Mouse (Mus musculus) left cerebral cortex, postnatal 4 days (tissue): Measurements from ENCODE around the gene Prickle3. TPM values are rescaled to one million over a fixed set of nuclear protein-coding genes. Genes with fewer than 3 reads are reported as not detected.

ENCODE experiments used
- DNase-seq: peaks from one replicate; pipeline ENCODE4 v3.0.0-alpha.2; 2022
- intact Hi-C: fragments of 180-260 bp; cut with DNase I; formaldehyde crosslinking; loops from one replicate; pipeline ENCODE4 v1.15.1; 2025
- total RNA-seq, 2 experiments: library from RNA; stranded (reverse); gene quantifications; 2 replicates each; pipeline ENCODE4 v1.2.3; 2021

Gene Prickle3
- total RNA-seq, result 1 to 10 TPM; 1.4 to 1.9 TPM

- intact Hi-C loops, result no loop called here
- peak; percentile 43 for DNase-seq
Observed at GRCm38 (mm10) chrX:7657221-7657639, at the start of gene Prickle3. Prickle3 (plus strand) TSS chrX:7657260.

- DNase-seq, result no peak
- intact Hi-C loops, result no loop called here
Observed at GRCm38 (mm10) chrX:7610035-7610434, 47.0 kb upstream of the Prickle3 start.

GRCm38 (mm10) chrX:7610536-7611258 lies 46.4 kb upstream of the Prickle3 start:
- intact Hi-C loops, result no loop called here
- DNase-seq, result no peak

- intact Hi-C loops, result no loop called here
- DNase-seq, result no peak
Observed at GRCm38 (mm10) chrX:7617889-7618551, 39.0 kb upstream of the Prickle3 start.

- no peak for DNase-seq
- intact Hi-C loops, result no loop called here
Observed at GRCm38 (mm10) chrX:7632560-7632959, 24.5 kb upstream of the Prickle3 start.

GRCm38 (mm10) chrX:7635101-7635500 lies 22.0 kb upstream of the Prickle3 start:
- no peak for DNase-seq
- intact Hi-C loops, result no loop called here

- intact Hi-C loops, result no loop called here
- peak; percentile 90 for DNase-seq
Observed at GRCm38 (mm10) chrX:7638401-7639091, 18.5 kb upstream of the Prickle3 start, which contains the start of gene Syp. Syp (plus strand) TSS chrX:7638471.

- DNase-seq, result peak; percentile 47
- intact Hi-C loops, result loop anchor here (10.0 kb wide), 2 partner anchors 165 to 215 kb away; no protein-coding TSS in a partner anchor
Observed at GRCm38 (mm10) chrX:7639536-7640325, 17.3 kb upstream of the Prickle3 start.

GRCm38 (mm10) chrX:7640785-7641184 lies 16.3 kb upstream of the Prickle3 start:
- intact Hi-C loops, result loop anchor here (10.0 kb wide), 2 partner anchors 166 to 216 kb away; no protein-coding TSS in a partner anchor
- peak; percentile 33 for DNase-seq

- intact Hi-C loops, result loop anchor here (10.0 kb wide), 2 partner anchors 171 to 221 kb away; no protein-coding TSS in a partner anchor
- DNase-seq, result peak; percentile 82
Observed at GRCm38 (mm10) chrX:7645349-7645748, 11.7 kb upstream of the Prickle3 start.

- peak; percentile 79 for DNase-seq
- intact Hi-C loops, result loop anchor here (10.0 kb wide), 2 partner anchors 174 to 224 kb away; no protein-coding TSS in a partner anchor
Observed at GRCm38 (mm10) chrX:7648671-7649304, 8.3 kb upstream of the Prickle3 start.

- DNase-seq, result no peak
- intact Hi-C loops, result no loop called here
Observed at GRCm38 (mm10) chrX:7658031-7658784, 1.1 kb downstream of the Prickle3 start.

GRCm38 (mm10) chrX:7658785-7659589 lies 1.9 kb downstream of the Prickle3 start:
- intact Hi-C loops, result no loop called here
- DNase-seq, result no peak

- intact Hi-C loops, result no loop called here
- no peak for DNase-seq
Observed at GRCm38 (mm10) chrX:7661086-7661485, 4.0 kb downstream of the Prickle3 start.

GRCm38 (mm10) chrX:7662936-7663335 lies 5.9 kb downstream of the Prickle3 start:
- intact Hi-C loops, result no loop called here
- no peak for DNase-seq

GRCm38 (mm10) chrX:7664791-7665190 lies 7.7 kb downstream of the Prickle3 start:
- intact Hi-C loops, result no loop called here
- peak; percentile 88 for DNase-seq

- intact Hi-C loops, result no loop called here
Observed at GRCm38 (mm10) chrX:7665739-7666502, 8.9 kb downstream of the Prickle3 start.

More at GRCm38 (mm10) chrX:7665739-7666502, 8.9 kb downstream of the Prickle3 start:
- no peak for DNase-seq
